In genomic region chr10:127068360-127069038, GRCm38 (mm10) we compare ENCODE assay signal across 9 mouse cellular contexts. TPM values are rescaled to one million over a fixed set of nuclear protein-coding genes. Genes with fewer than 3 reads are reported as not detected.
DNase-seq lines count a peak whose midpoint lies in the region; ATAC-seq lines count a peak whose summit lies in the region.
"Had no signal": no experiment of that assay in that cellular context is flagged by ENCODE, and none has a peak within 500 bp of the region (broad histone marks: within the 10 kb centered on the region; RNA-seq: fewer than 3 reads in every experiment).

No protein-coding gene starts in this region.

- H3K27ac ChIP-seq in lung, embryonic 15.5 days = 0 out of 2 replicates have a peak overlapping the region, but pooled peaks have one; percentile 90
- H3K27ac ChIP-seq in forebrain, embryonic 10.5 days = peak overlapping the region; percentile 92
- H3K27ac ChIP-seq in limb, embryonic 13.5 days = no peak overlapping the region; the same call in 1 of the 2 replicates
- H3K27ac ChIP-seq in neural tube, embryonic 15.5 days (replicated peaks) = peak overlapping the region; percentile 97; the same call in 1 of the 2 replicates

- H3K9me3 ChIP-seq in lung, embryonic 15.5 days = no peaks in the 10 kb centered on the region
- H3K9me3 ChIP-seq in forebrain, embryonic 10.5 days = no peaks in the 10 kb centered on the region
- no peaks in the 10 kb centered on the region for H3K9me3 ChIP-seq in limb, embryonic 13.5 days
- no peaks in the 10 kb centered on the region for H3K9me3 ChIP-seq in neural tube, embryonic 15.5 days (replicated peaks)

- peak overlapping the region; percentile 57 for H3K4me3 ChIP-seq in lung, embryonic 15.5 days
- H3K4me3 ChIP-seq in forebrain, embryonic 10.5 days = peak overlapping the region; percentile 66
- H3K4me3 ChIP-seq in limb, embryonic 13.5 days = peak overlapping the region; percentile 68
- H3K4me3 ChIP-seq in neural tube, embryonic 15.5 days (replicated peaks) = peak overlapping the region; percentile 68

- peak overlapping the region; percentile 58 for H3K9ac ChIP-seq in lung, embryonic 15.5 days
- H3K9ac ChIP-seq in limb, embryonic 13.5 days = peak overlapping the region; percentile 78
- H3K9ac ChIP-seq in neural tube, embryonic 15.5 days (replicated peaks) = peak overlapping the region; percentile 62

- peaks cover 29% of the 10 kb centered on the region for H3K4me1 ChIP-seq in lung, embryonic 15.5 days
- H3K4me1 ChIP-seq in forebrain, embryonic 10.5 days = peaks cover 59% of the 10 kb centered on the region
- peaks cover 33% of the 10 kb centered on the region for H3K4me1 ChIP-seq in limb, embryonic 13.5 days
- H3K4me1 ChIP-seq in neural tube, embryonic 15.5 days = peaks cover 48% of the 10 kb centered on the region

- DNase-seq in lung, adult 18-20 months = no peak
- DNase-seq in forebrain, embryonic 10.5 days (ENCODE audit: extremely low spot score, low spot score) = no peak
- DNase-seq in ovary, postnatal 14 days (ENCODE audit: low spot score) = no peak
- DNase-seq in right cerebral cortex, postnatal 10 days (ENCODE audit: low spot score in 2 of 2) = no peak
- DNase-seq in lung, postnatal 36 days = no peak
- DNase-seq: adrenal gland, postnatal 14 days had no signal

- no peaks in the 10 kb centered on the region for H3K27me3 ChIP-seq in lung, embryonic 15.5 days
- no peaks in the 10 kb centered on the region for H3K27me3 ChIP-seq in forebrain, embryonic 10.5 days (ENCODE audit: poor library complexity, severe bottlenecking)
- H3K27me3 ChIP-seq in limb, embryonic 13.5 days = no peaks in the 10 kb centered on the region
- H3K27me3 ChIP-seq in neural tube, embryonic 15.5 days (replicated peaks) = no peaks in the 10 kb centered on the region

- peaks cover 39% of the 10 kb centered on the region for H3K36me3 ChIP-seq in lung, embryonic 15.5 days
- H3K36me3 ChIP-seq in forebrain, embryonic 10.5 days (replicated peaks) = peaks cover 48% of the 10 kb centered on the region
- peaks cover 43% of the 10 kb centered on the region for H3K36me3 ChIP-seq in limb, embryonic 13.5 days
- H3K36me3 ChIP-seq in neural tube, embryonic 15.5 days = peaks cover 44% of the 10 kb centered on the region

- 62% methylated on average over 9 of the region's 9 CpGs for WGBS in lung, embryonic 15.5 days
- 87% methylated on average over 9 of the region's 9 CpGs for WGBS in forebrain, embryonic 10.5 days
- WGBS in limb, embryonic 13.5 days = 80% methylated on average over 9 of the region's 9 CpGs
- 84% methylated on average over 9 of the region's 9 CpGs for WGBS in neural tube, embryonic 15.5 days

- no peak for ATAC-seq in lung, embryonic 15.5 days (ENCODE audit: borderline replicate concordance, extremely low read depth, low FRiP score, low TSS enrichment)
- no peak for ATAC-seq in limb, embryonic 13.5 days (ENCODE audit: low FRiP score, low read depth)
- no peak for ATAC-seq in neural tube, embryonic 15.5 days (ENCODE audit: low FRiP score)

- peak overlapping the region; percentile 83 for H3K4me2 ChIP-seq in lung, embryonic 15.5 days
- H3K4me2 ChIP-seq in limb, embryonic 13.5 days (replicated peaks) = peak overlapping the region; percentile 98
- peak overlapping the region; percentile 91 for H3K4me2 ChIP-seq in neural tube, embryonic 15.5 days

RNA-seq across cellular contexts. Expression of gene Tspan31, which starts 1.6 kb away (rescaled TPM):
- polyA plus RNA-seq in lung, embryonic 15.5 days (2015; fragmentation: Nextera tagmentation; extraction: Ambion mirVana) = 161 and 175 TPM in 2 replicates
- 188 and 190 TPM in 2 replicates for polyA plus RNA-seq in forebrain, embryonic 10.5 days (2016; fragmentation: Nextera tagmentation; extraction: Ambion mirVana)
- 174 and 188 TPM in 2 replicates for polyA plus RNA-seq in limb, embryonic 13.5 days (2015; fragmentation: Nextera tagmentation; extraction: Ambion mirVana)
- 108 and 123 TPM in 2 replicates for polyA plus RNA-seq in neural tube, embryonic 15.5 days (2015; fragmentation: Nextera tagmentation; extraction: Ambion mirVana)

RNA-seq across cellular contexts. Expression of gene Cdk4, which starts 5.2 kb away (rescaled TPM):
- polyA plus RNA-seq in lung, embryonic 15.5 days (2015; fragmentation: Nextera tagmentation; extraction: Ambion mirVana) = 1,786 and 1,890 TPM in 2 replicates
- polyA plus RNA-seq in forebrain, embryonic 10.5 days (2016; fragmentation: Nextera tagmentation; extraction: Ambion mirVana) = 3,005 and 3,066 TPM in 2 replicates
- 2,027 and 2,061 TPM in 2 replicates for polyA plus RNA-seq in limb, embryonic 13.5 days (2015; fragmentation: Nextera tagmentation; extraction: Ambion mirVana)
- polyA plus RNA-seq in neural tube, embryonic 15.5 days (2015; fragmentation: Nextera tagmentation; extraction: Ambion mirVana) = 551 and 796 TPM in 2 replicates

RNA-seq across cellular contexts. Expression of gene Agap2, which starts 6.6 kb away (rescaled TPM):
- polyA plus RNA-seq in lung, embryonic 15.5 days (2015; fragmentation: Nextera tagmentation; extraction: Ambion mirVana) = 0.05 and 0.07 TPM in 2 replicates
- 0.10 and 0.23 TPM in 2 replicates for polyA plus RNA-seq in forebrain, embryonic 10.5 days (2016; fragmentation: Nextera tagmentation; extraction: Ambion mirVana)
- polyA plus RNA-seq in limb, embryonic 13.5 days (2015; fragmentation: Nextera tagmentation; extraction: Ambion mirVana) = 0.29 and 0.43 TPM in 2 replicates
- 4.6 and 5.3 TPM in 2 replicates for polyA plus RNA-seq in neural tube, embryonic 15.5 days (2015; fragmentation: Nextera tagmentation; extraction: Ambion mirVana)

RNA-seq across cellular contexts. Expression of gene March9, which starts 8.5 kb away (rescaled TPM):
- 0.61 and 0.86 TPM in 2 replicates for polyA plus RNA-seq in lung, embryonic 15.5 days (2015; fragmentation: Nextera tagmentation; extraction: Ambion mirVana)
- polyA plus RNA-seq in forebrain, embryonic 10.5 days (2016; fragmentation: Nextera tagmentation; extraction: Ambion mirVana) = 1.1 and 1.2 TPM in 2 replicates
- 1.5 and 1.8 TPM in 2 replicates for polyA plus RNA-seq in limb, embryonic 13.5 days (2015; fragmentation: Nextera tagmentation; extraction: Ambion mirVana)
- polyA plus RNA-seq in neural tube, embryonic 15.5 days (2015; fragmentation: Nextera tagmentation; extraction: Ambion mirVana) = 5.9 and 7.4 TPM in 2 replicates

RNA-seq across cellular contexts. Expression of gene Cyp27b1, which starts 20.4 kb away (rescaled TPM):
- 0.16 and 0.25 TPM in 2 replicates for polyA plus RNA-seq in lung, embryonic 15.5 days (2015; fragmentation: Nextera tagmentation; extraction: Ambion mirVana)
- 0.11 and 0.16 TPM in 2 replicates for polyA plus RNA-seq in forebrain, embryonic 10.5 days (2016; fragmentation: Nextera tagmentation; extraction: Ambion mirVana)
- polyA plus RNA-seq in limb, embryonic 13.5 days (2015; fragmentation: Nextera tagmentation; extraction: Ambion mirVana) = 0.10 and 0.15 TPM in 2 replicates
- polyA plus RNA-seq in neural tube, embryonic 15.5 days (2015; fragmentation: Nextera tagmentation; extraction: Ambion mirVana) = 0.11 and 0.14 TPM in 2 replicates
